Mouse (Mus musculus): Measurements from ENCODE around the gene Eif4b. TPM values are rescaled to one million over a fixed set of nuclear protein-coding genes. Genes with fewer than 3 reads are reported as not detected.

The Eif4b gene
- polyA plus RNA-seq, 1 experiment = 115 TPM

DNA sequence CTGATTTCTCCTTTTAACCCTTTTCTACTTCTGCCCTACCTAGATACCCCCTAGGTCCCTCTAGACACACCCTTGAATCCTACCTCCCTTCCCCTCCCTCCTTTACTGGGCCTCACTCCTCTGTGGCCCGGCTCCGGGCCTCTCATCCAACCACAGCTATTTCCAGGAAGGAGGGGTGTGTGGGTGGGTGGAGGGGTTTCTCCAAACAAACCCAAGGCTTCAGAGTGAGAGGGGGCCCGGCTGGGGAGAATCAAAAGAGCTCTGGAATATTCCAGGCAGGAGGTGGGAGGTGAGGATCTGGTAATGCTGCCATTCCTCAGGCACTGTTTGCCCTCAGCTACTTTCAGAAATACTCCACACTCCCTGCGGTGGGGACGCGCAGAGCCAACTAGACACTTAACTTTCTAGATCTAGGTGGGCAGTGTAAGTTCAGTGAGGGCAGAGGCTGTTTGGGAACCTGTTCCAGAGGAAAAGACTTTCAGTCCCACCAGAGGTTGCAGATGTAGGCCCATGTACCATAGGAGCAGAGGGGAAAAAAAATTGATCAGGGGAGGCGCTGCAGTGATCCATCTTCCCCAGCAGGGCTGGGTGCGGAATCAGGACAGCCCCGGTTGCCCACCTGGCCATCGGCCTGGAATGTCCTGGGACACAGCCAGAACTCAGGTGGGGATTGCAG, 27.6 kb downstream of the Eif4b start:
- DNase-seq (ENCODE audit: extremely low spot score in 1 of 2, low spot score in 1 of 2) = peak in 1 of 2 experiments; percentile 58

DNA sequence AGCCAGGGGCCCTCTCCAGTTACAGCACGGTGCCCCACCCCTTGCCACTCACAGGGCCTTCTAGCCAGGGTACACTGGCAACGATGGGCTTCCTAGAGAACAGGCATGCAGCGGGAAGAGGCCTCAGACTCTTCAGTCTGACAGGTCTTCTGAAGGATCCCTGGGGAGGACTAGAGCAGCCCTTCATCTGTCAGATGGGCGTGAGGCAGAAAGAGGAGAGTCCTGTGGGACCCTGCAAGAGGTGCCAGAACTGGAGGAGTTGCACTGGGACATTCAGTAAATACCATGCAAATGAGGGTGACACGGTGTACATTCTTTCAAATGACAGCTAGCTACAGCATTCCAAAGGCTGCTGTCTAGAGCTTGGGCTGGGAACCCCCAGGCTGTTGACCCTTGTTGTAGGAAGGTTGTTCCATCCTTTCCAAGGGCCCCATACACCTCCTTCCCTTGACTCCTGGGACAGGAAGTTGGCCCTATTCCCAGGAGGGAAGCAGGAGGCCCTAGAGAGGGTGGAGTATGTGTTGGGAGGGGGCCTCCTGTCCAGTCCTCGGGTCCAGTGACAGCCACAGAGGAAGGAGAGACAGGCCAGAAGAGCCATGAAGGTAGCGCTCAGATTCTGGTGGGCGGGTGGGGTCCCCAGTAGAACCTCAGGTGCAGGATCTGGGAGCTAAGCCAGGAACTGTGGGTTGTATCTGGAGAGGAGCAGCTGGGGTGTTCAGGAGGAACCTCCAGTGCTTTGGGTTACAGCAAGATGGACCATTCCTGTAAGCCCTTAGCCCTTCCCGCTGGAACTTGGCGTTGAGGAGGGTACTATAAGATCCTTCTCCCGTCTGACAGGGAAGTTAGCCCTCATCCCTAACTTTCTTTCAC, 28.3 kb downstream of the Eif4b start:
- no peak for DNase-seq (ENCODE audit: extremely low spot score in 1 of 2, low spot score in 1 of 2)

DNA sequence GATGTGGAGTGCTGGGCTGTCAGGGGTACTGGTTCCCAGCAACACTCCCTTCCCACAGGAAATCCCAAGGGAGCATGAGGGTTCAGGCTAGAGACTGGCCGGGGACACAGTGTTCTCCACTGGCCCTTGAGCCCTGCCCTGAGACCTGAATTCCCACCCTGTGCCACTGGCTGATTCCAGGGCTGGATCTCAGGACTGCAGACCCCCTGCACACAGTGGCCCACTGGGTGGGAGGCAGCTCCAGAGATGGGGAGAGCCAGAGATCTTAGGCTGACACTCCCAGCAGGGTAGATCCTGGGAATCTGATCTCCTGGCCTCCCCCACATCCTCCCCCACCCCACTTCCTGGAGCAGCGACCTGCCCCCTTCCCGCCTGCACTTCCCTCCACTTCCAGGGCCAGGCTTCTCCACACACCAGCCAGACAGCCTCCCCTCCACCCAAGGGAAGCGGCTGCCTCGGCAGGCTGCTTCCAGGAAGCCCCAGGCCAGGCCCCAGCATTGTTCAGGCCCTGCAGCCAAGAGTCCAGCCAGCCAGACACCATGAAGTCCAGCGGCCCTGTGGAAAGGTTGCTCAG, 29.1 kb downstream of the Eif4b start:
- no peak for DNase-seq (ENCODE audit: extremely low spot score in 1 of 2, low spot score in 1 of 2)

DNA sequence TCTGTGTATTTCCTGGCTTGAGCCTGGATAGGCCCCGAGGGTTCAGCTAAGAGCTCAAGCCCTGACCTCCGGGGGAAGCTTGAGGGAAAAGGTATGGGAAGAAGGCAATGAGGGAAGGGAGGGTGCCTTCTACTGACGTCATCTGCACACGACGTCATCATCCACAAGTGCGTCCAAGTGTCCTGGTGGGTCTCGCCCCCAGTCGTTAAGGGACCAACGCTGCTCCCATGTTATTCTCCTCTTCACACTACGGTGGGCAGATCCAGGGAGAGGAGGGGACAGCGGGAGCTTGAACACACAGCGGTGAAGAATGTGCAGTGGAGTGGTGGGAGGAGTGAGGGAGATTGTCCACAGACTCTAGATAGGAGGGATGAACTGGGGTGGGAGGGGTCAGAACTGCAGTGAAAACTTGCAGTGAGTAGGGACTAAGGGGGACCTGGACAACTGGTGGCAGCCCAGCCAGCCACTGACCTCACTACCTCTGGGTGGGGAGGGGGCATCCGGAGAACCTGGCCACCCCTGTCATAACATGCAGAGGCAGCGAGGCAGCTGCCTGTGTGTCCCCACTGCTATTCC, 29.9 kb downstream of the Eif4b start:
- no peak for DNase-seq (ENCODE audit: extremely low spot score in 1 of 2, low spot score in 1 of 2)

DNA sequence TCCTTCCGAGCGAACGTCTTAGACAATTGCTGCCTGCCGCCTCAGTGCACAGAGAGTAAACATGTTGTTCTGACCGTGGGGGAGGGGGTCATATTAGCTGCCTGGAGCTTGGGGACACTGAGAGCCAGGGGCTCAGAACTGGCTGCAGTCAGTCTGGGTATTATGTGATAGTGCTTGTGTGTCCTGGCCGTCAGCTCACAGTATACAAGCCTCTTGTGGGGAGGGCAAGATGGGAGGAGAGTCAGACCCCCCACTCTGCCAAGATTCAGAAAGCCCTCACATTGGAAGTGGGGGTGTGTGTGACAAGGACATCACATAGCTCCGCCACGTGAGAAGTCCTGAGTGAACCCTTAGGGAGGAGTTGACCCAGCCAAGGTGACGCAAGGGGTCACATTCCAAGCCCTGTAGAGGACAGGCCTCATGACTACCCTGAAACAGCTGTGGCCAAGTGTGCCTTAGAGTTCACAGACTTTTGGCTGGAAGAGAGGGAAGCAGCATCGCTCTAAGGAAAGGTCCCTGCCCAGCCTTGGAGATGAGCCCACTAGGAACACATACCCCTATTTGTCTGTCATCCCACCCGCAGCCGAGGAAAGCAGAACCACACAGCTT, 30.5 kb downstream of the Eif4b start:
- DNase-seq (ENCODE audit: extremely low spot score in 1 of 2, low spot score in 1 of 2) = no peak

DNA sequence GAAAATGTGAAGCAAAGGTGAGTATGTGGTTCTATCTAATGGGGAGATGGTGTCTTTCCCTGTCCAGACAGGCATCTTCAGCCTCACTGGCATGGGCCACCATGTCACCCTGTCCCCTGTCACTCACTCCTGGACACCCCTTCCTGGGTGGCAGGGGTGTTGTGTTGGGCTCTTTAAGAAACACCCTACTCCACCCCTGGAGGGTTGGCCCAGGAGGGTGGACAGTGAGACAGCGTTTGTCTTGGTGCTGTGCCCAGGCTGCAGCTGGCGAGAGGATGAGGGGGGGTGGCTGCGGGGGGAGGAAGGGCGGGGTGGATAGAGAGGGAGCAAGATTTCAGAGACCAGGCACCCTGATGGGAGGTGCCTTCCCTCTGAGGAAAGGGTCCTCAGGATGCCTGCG, 31.8 kb downstream of the Eif4b start:
- DNase-seq (ENCODE audit: extremely low spot score in 1 of 2, low spot score in 1 of 2) = no peak

DNA sequence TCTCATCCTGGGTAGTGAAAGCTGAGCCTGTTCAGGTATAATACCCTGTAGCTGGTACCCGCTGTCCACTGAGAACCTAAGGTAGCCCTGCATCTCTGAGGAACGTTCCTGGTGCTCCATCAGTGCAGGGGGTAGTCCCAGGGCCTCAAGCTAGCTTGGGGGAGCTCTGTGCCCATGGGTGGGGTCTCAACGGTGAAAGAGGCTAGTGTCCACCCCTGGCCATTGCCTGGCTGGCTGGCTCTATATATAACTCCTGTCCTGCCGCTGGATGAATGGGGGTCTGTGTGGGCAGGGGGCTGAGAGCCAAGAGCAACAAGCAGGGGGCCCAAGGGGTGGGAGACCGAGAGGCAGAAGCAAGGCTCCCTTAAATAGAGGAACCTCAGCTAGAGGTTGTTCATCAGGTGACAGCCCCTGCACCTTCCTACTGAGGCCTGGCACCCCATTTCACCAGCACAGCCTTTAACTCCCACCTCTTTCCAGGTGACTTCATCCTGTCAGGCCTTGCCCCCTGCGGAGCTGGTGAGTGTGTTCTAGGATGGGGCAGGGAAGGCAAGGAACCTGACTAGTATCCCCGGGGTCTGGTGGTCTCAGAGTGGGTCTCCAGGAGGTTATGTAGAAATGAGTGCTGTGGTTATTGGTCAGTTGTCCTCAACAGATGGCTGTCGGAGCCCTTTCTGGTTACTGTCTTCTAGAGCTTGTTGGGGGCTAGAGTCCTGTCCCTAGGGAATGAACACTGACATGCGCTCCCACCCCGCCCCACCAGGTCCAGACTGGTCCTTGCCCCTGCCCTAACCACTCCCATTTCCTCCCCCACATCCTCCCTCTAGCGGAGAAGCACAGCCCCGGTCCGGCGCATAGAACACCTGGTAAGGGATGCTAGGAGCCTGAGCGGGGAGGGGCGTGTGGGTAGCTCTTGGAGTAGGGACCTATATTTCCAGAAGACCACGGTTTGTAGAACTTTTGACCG, 32.5 kb downstream of the Eif4b start:
- no peak for DNase-seq (ENCODE audit: extremely low spot score in 1 of 2, low spot score in 1 of 2)

DNA sequence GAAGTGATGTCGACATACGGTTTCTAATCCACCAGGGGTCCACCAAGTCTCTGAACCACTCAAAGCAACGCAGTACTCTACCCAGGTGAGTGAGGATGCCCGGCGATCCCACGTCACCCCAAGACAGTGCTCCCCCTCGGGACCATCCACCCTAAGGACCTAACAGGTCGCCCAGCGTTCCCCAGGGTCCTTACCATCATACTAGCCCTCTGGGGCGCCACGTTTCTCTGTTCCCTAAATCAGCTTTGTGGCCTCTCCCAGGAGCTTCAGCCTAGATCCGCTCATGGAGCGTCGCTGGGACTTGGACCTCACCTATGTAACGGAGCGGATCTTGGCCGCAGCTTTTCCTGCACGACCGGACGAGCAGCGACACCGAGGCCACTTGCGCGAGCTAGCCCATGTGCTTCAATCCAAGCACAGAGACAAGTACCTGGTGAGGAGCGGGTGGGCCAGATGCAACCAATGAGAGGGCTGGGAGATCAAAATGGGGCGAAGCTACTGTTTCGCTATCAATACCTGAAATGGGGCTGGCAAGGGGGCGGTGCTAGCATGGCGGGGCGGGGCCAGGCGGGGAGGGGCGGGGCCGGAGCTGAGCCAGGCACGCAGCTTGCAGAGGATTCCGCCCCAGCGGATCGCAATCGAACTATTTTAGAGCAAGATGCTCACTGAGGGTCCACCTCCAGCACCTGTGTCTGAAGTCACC, 33.3 kb downstream of the Eif4b start:
- DNase-seq (ENCODE audit: extremely low spot score in 1 of 2, low spot score in 1 of 2) = no peak

DNA sequence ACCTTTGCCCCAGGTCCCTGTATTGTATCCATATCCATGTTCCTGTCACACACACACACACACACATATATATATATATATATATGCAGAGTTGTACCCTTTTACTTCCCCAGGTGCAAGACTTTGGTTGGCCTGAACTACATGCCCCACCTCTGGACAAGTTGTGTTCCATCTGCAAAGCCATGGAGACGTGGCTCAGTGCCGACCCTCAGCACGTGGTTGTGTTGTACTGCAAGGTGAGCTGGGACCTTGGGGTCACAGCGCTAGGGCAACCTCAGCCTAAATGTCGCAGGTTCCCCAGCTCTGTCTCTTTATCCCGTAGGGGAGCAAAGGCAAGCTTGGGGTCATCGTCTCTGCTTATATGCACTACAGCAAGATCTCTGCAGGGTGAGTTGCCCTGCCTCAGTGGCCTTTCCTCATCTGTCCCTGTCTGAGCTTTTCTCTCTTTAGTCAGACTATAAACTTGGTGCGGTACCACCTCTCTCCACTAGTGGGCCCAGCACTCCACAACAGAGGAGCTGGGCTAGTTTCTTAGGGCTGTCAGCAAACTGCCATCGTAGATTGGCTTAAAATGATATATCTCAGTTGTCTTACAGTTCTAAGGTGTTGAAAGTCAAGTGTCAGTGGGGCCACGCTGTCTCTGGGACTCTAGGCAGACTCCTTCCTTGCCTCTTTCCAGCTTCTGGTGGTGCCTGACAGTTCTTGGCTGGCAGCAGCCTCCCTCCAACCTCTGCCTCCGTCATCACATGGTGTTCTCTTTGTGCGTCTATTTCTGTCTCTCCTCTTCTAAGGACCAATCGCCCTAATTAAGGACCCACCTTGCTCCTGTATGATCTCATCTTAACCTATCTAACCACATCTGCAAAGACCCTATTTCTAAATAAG, 34.4 kb downstream of the Eif4b start:
- DNase-seq (ENCODE audit: extremely low spot score in 1 of 2, low spot score in 1 of 2) = peak in 1 of 2 experiments; percentile 87

DNA sequence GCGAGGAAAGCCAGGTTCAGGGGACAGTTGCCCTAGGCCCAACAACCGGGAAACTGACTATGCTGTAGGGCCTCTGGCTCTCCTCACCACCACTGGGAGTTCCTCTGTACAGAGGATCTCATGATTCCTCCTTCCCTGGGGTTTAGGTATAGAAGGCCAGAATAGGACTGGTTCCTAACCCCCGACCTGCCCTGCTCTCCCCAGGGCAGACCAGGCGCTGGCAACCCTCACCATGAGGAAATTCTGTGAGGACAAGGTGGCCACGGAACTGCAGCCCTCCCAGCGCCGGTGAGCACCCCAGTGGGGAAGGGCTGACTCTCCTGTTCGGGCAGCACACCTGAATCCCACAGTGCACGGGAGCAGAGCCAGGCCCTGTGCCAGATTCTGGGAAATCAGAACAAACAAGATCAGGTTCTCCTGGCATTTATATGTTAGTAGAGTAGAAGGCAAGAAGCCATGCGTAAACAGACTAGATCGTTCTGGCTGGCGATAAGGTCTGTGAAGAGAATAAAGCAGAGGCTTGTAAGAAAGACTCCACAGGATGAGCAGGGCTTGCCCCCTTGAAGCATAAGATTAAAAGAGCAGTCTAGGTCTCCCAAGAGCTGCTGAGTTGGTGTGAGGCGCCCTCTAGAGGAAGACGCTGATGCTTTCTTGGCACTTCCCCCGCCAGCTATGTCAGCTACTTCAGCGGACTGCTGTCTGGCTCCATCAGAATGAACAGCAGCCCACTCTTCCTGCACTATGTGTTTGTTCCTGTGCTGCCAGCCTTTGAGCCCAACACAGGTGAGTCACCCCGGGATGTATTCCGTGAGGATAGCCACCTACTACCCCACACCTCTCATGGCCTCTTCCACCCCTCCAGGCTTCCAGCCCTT, 35.3 kb downstream of the Eif4b start:
- DNase-seq (ENCODE audit: extremely low spot score in 1 of 2, low spot score in 1 of 2) = peak; percentile 67 to 90

DNA sequence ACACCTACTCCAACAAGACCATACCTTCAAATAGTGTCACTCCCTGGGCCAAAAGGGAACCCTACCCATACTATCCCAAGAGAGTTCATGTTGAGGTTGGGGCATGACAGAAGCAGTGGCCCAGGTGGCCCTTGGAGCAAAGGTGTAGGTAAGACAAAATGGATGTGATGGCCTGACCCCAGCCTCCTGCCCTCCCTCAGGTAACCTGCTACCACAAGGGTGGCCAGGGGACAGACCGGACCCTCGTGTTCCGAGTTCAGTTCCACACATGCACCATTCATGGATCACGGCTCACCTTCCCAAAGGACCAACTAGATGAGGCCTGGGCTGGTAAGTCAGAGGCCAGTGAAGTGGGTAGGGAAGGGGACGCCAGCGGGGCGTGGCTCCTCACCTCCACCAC, 36.7 kb downstream of the Eif4b start:
- no peak for DNase-seq (ENCODE audit: extremely low spot score in 1 of 2, low spot score in 1 of 2)

DNA sequence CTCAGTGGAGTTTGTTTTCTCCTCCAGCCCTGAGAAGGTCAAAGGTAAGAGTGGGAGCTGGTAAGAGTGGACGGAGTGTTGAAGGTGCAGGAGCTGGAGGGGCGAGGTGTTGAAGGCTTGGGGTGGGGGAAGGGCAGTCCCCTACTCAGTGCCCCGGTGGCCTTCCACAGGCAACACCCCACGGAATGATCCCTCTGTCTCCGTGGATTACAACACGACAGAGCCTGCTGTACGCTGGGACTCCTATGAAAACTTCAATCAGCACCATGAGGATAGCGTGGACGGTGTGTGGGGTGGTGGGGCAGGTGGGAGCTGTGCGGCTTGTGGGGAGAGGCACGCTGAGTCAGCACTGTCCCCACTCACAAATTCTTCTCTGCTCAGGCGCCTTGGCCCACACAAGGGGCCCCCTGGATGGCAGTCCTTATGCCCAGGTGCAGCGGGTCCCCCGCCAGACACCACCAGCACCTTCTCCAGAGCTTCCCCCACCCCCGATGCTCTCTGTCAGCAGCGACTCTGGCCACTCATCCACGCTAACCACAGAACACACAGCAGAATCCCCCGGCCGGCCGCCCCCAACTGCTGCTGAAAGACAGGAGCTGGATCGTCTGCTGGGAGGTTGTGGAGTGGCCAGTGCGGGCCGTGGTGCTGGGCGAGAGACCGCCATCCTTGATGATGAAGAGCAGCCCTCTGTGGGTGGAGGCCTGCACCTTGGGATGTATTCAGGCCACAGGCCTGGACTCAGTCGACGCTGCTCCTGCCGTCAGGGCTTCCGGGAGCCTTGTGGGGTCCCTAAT, 37.3 kb downstream of the Eif4b start:
- no peak for DNase-seq (ENCODE audit: extremely low spot score in 1 of 2, low spot score in 1 of 2)

DNA sequence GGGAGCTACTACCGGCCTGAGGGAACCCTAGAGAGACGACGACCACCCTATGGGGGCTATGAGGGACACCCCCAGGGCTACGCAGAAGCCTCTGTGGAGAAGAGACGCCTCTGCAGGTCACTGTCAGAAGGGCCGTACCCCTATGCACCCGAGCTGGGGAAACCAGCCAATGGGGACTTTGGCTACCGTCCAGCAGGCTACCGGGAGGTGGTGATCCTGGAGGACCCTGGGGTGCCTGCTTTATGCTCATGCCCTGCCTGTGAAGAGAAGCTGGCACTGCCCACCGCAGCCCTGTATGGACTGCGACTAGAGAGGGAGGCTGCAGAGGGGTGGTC, 37.9 kb downstream of the Eif4b start:
- no peak for DNase-seq (ENCODE audit: extremely low spot score in 1 of 2, low spot score in 1 of 2)

DNA sequence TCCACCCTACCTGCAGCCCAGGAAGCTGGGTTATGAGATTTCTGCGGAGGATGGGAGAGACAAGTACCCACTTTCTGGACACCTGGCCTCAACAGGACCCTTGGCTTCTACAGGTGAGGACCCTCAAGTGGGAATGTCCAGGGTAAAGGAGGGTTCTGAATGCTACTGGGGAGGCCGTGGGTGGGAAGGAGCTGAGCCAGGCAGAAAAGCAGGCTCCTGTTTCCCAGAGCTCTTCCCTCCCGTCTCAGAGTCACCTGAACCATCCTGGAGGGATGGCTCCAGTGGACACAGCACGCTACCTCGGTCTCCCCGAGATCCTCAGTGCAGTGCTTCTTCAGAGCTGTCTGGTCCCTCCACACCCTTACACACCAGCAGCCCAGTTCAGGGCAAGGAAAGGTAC, 38.6 kb downstream of the Eif4b start:
- DNase-seq (ENCODE audit: extremely low spot score in 1 of 2, low spot score in 1 of 2) = no peak

DNA sequence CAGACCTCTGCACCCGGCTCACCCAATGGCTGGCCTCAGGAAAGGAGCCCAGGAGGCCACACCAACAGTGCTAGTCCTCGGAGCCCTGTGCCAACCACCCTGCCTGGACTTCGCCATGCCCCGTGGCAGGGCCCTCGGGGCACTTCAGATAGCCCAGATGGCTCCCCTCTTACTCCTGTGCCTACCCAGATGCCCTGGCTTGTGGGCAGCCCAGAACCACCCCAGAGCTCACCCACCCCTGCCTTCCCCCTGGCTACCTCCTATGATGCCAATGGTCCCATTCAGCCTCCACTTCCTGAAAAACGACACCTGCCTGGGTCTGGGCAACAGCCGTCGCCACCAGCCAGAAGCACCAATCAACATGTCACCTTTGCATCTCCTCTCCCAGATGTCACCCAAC, 39.3 kb downstream of the Eif4b start:
- DNase-seq (ENCODE audit: extremely low spot score in 1 of 2, low spot score in 1 of 2) = no peak

DNA sequence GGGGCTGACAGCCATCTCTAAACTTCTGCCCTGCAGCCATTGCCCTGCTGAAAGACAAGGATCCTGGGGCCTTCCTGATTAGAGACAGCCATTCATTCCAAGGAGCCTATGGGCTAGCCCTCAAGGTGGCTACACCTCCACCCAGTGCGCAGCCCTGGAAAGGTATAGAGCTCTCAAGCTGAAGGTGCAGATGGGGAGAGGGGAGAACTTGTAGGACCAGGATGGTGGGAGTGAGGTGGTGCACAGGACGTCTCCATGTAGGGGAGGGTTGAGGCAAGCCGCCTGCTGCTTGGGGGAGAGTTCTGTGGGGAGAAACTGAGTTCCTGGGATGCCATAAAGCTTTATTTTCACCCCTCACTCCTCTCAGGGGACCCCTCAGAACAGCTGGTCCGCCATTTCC, 40.1 kb downstream of the Eif4b start:
- no peak for DNase-seq (ENCODE audit: extremely low spot score in 1 of 2, low spot score in 1 of 2)

Data from frontal cortex, adult 2 months (tissue).